Mouse (Mus musculus) olfactory bulb, adult 2 months (tissue): Measurements from ENCODE around the gene Chit1.

ENCODE experiments used
- CTCF ChIP-seq: fragments of 200-500 bp; IDR thresholded peaks from 2 replicates; pipeline ENCODE4 v1.5.1; 2012; ENCODE audit warnings: low read depth, mild to moderate bottlenecking, low read length, moderate library complexity; ENCODE audit not compliant: insufficient read depth
- POLR2A ChIP-seq: fragments of 200-500 bp; IDR thresholded peaks from 2 replicates; pipeline ENCODE4 v1.6.1; 2012; ENCODE audit warnings: mild to moderate bottlenecking, low read depth, low read length, moderate library complexity; ENCODE audit not compliant: insufficient read depth

- TF ChIP-seq CTCF, result no peak
- no peak for TF ChIP-seq POLR2A
Observed at GRCm38 (mm10) chr1:134062411-134063085, 48.5 kb upstream of the Chit1 start.
